Mouse (Mus musculus): ENCODE results near the gene Afap1l2. TPM values are rescaled to one million over a fixed set of nuclear protein-coding genes. Genes with fewer than 3 reads are reported as not detected.

The Afap1l2 gene
- polyA plus RNA-seq, 1 experiment from 2014 or later = 2.7 TPM

GRCm38 (mm10) chr19:57003460-57003810 is 4.6 kb downstream of the Afap1l2 start:
- H3K4me3 ChIP-seq = no peak overlapping the region
- whole genome bisulfite sequencing = 45% methylated on average over 7 of the region's 7 CpGs

GRCm38 (mm10) chr19:57002741-57003459 is 5.1 kb downstream of the Afap1l2 start:
- Histone ChIP-seq H3K4me3 (no peak overlapping the region), H3K9me3 (replicated peaks) (no peaks in the 10 kb centered on the region), H3K27ac (no peak overlapping the region), H3K4me2 (peak overlapping the region; percentile 10; the same call in 1 of the 2 replicates), H3K27me3 (peaks cover 19% of the 10 kb centered on the region), H3K9ac (no peak overlapping the region), H3K4me1 (peaks cover 26% of the 10 kb centered on the region), H3K36me3 (ENCODE audit: poor library complexity, severe bottlenecking) (no peaks in the 10 kb centered on the region)
- 75% methylated on average over 12 of the region's 12 CpGs for WGBS
- ATAC-seq = no peak

More at GRCm38 (mm10) chr19:57003460-57003810, 4.6 kb downstream of the Afap1l2 start:
- Histone ChIP-seq H3K4me2 (peak overlapping the region; percentile 10; the same call in 1 of the 2 replicates), H3K4me1 (peaks cover 29% of the 10 kb centered on the region), H3K27ac (no peak overlapping the region), H3K27me3 (peaks cover 24% of the 10 kb centered on the region), H3K9ac (no peak overlapping the region), H3K9me3 (replicated peaks) (no peaks in the 10 kb centered on the region), H3K36me3 (ENCODE audit: poor library complexity, severe bottlenecking) (no peaks in the 10 kb centered on the region)
- ATAC-seq = no peak

GRCm38 (mm10) chr19:57001926-57002325 is 6.1 kb downstream of the Afap1l2 start:
- 91% methylated on average over 4 of the region's 4 CpGs for WGBS
- no peaks in the 10 kb centered on the region for H3K9me3 ChIP-seq (replicated peaks)
- H3K36me3 ChIP-seq (ENCODE audit: poor library complexity, severe bottlenecking) = no peaks in the 10 kb centered on the region
- no peak overlapping the region for H3K27ac ChIP-seq
- peaks cover 9% of the 10 kb centered on the region for H3K27me3 ChIP-seq
- H3K9ac ChIP-seq = no peak overlapping the region
- ATAC-seq = no peak
- H3K4me3 ChIP-seq = no peak overlapping the region
- H3K4me2 ChIP-seq = no peak overlapping the region
- H3K4me1 ChIP-seq = peaks cover 29% of the 10 kb centered on the region

DNA sequence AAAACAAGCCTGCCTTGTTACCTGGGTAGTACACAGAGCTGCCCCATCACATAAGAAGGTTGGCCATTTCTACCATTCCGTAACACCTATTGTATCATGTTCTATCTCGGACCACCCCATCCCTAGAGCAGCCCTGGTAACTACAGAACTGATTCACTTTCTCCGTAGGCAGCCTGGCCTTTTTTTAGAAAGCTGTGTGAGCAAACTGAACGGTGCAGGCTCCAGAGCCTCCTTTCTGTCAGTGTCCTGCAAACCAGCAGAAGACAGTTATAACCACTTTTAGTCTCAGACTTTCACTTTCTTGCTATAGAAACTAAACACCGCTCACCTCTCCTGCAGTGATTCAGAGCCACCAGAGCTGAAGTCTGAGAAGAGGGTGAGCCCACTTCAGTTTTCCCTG is 7.4 kb downstream of the Afap1l2 start:
- H3K4me3 ChIP-seq = no peak overlapping the region
- H3K27ac ChIP-seq = no peak overlapping the region
- H3K9ac ChIP-seq = no peak overlapping the region
- H3K4me1 ChIP-seq = peaks cover 32% of the 10 kb centered on the region
- no peaks in the 10 kb centered on the region for H3K9me3 ChIP-seq (replicated peaks)
- no peak overlapping the region for H3K4me2 ChIP-seq
- 87% methylated on average over 5 of the region's 5 CpGs for WGBS
- H3K36me3 ChIP-seq (ENCODE audit: poor library complexity, severe bottlenecking) = no peaks in the 10 kb centered on the region
- ATAC-seq = no peak
- no peaks in the 10 kb centered on the region for H3K27me3 ChIP-seq

DNA sequence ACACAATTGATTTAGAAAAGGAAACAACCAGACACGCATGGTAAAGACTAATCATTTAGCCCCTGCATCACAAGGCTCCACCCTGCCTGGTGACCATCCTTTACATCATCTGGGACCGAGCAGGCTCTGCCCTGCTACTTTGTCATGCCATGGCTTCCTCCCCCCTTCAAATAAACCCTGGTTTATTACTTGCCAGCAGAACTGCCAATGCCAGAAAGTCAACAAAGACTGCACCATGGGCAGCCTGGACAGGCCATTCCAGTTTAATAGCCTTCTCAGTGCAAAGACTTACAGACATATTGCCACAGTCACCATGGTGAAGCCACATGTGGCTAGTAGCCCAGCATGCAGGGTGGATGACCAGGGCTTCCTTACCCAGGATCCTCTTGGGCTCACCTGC is 8.2 kb downstream of the Afap1l2 start:
- Histone ChIP-seq H3K4me3 (no peak overlapping the region), H3K4me1 (peaks cover 32% of the 10 kb centered on the region), H3K4me2 (no peak overlapping the region), H3K36me3 (ENCODE audit: poor library complexity, severe bottlenecking) (no peaks in the 10 kb centered on the region), H3K9me3 (replicated peaks) (no peaks in the 10 kb centered on the region), H3K27ac (no peak overlapping the region), H3K27me3 (no peaks in the 10 kb centered on the region), H3K9ac (no peak overlapping the region)
- no peak for ATAC-seq
- WGBS = 85% methylated on average over 2 of the region's 2 CpGs

GRCm38 (mm10) chr19:56998910-56999309 is 9.1 kb downstream of the Afap1l2 start:
- Histone ChIP-seq H3K4me2 (no peak overlapping the region), H3K27me3 (no peaks in the 10 kb centered on the region), H3K36me3 (ENCODE audit: poor library complexity, severe bottlenecking) (no peaks in the 10 kb centered on the region), H3K9ac (no peak overlapping the region), H3K4me3 (no peak overlapping the region), H3K9me3 (replicated peaks) (no peaks in the 10 kb centered on the region), H3K27ac (no peak overlapping the region), H3K4me1 (peaks cover 32% of the 10 kb centered on the region)
- WGBS = 55% methylated on average over 2 of the region's 2 CpGs
- no peak for ATAC-seq

DNA sequence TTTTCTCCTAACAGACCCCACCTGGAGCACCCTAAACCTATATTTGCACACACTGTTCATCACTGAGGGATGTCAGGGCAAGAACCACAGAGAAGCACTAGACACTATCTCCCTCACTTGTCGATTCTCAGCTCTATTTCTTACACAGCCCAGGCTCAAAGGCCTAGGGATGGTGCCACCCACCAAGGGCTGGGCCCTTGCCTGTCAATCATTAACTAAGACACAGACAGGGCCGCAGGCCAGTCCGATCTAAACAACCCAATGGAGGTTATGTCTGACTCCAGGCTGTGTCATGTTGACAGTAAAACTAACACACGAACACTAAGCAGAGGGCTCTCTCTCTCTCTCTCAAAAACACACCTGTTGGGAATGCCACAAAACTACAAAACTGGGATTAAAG is 9.7 kb downstream of the Afap1l2 start:
- Histone ChIP-seq H3K9me3 (replicated peaks) (no peaks in the 10 kb centered on the region), H3K9ac (no peak overlapping the region), H3K27me3 (no peaks in the 10 kb centered on the region), H3K4me2 (no peak overlapping the region), H3K4me3 (no peak overlapping the region), H3K36me3 (ENCODE audit: poor library complexity, severe bottlenecking) (no peaks in the 10 kb centered on the region), H3K4me1 (peaks cover 28% of the 10 kb centered on the region), H3K27ac (no peak overlapping the region)
- WGBS = 82% methylated on average over 4 of the region's 4 CpGs
- ATAC-seq = no peak

- no peak overlapping the region; the same call in 1 of the 2 replicates for H3K9ac ChIP-seq
Measured at GRCm38 (mm10) chr19:56997164-56997599, 10.8 kb downstream of the Afap1l2 start.

GRCm38 (mm10) chr19:56995441-56995840 is 12.6 kb downstream of the Afap1l2 start:
- Histone ChIP-seq H3K27me3 (no peaks in the 10 kb centered on the region), H3K27ac (no peak overlapping the region), H3K4me2 (no peak overlapping the region), H3K4me1 (peaks cover 33% of the 10 kb centered on the region), H3K4me3 (no peak overlapping the region), H3K36me3 (ENCODE audit: poor library complexity, severe bottlenecking) (no peaks in the 10 kb centered on the region), H3K9ac (no peak overlapping the region), H3K9me3 (replicated peaks) (no peaks in the 10 kb centered on the region)
- WGBS = 82% methylated on average over 4 of the region's 4 CpGs
- ATAC-seq = no peak

More at GRCm38 (mm10) chr19:56997164-56997599, 10.8 kb downstream of the Afap1l2 start:
- H3K4me1 ChIP-seq = peaks cover 24% of the 10 kb centered on the region
- H3K4me2 ChIP-seq = peak overlapping the region; percentile 34
- 6% methylated on average over 10 of the region's 10 CpGs for WGBS
- no peaks in the 10 kb centered on the region for H3K9me3 ChIP-seq (replicated peaks)
- no peaks in the 10 kb centered on the region for H3K36me3 ChIP-seq (ENCODE audit: poor library complexity, severe bottlenecking)
- H3K27me3 ChIP-seq = no peaks in the 10 kb centered on the region
- peak; percentile 69 for ATAC-seq
- no peak overlapping the region for H3K4me3 ChIP-seq
- H3K27ac ChIP-seq = no peak overlapping the region

GRCm38 (mm10) chr19:56994653-56995052 is 13.4 kb downstream of the Afap1l2 start:
- H3K9ac ChIP-seq = no peak overlapping the region
- ATAC-seq = no peak
- 73% methylated on average over 4 of the region's 4 CpGs for WGBS
- H3K9me3 ChIP-seq (replicated peaks) = no peaks in the 10 kb centered on the region
- no peak overlapping the region for H3K27ac ChIP-seq
- no peaks in the 10 kb centered on the region for H3K27me3 ChIP-seq
- no peaks in the 10 kb centered on the region for H3K36me3 ChIP-seq (ENCODE audit: poor library complexity, severe bottlenecking)
- no peak overlapping the region for H3K4me3 ChIP-seq
- peaks cover 40% of the 10 kb centered on the region for H3K4me1 ChIP-seq
- no peak overlapping the region for H3K4me2 ChIP-seq

- Histone ChIP-seq H3K36me3 (ENCODE audit: poor library complexity, severe bottlenecking) (no peaks in the 10 kb centered on the region), H3K9me3 (replicated peaks) (no peaks in the 10 kb centered on the region), H3K27me3 (no peaks in the 10 kb centered on the region), H3K9ac (no peak overlapping the region), H3K4me2 (no peak overlapping the region), H3K27ac (no peak overlapping the region), H3K4me1 (peaks cover 41% of the 10 kb centered on the region), H3K4me3 (no peak overlapping the region)
- no peak for ATAC-seq
- 83% methylated on average over 4 of the region's 4 CpGs for WGBS
Measured at GRCm38 (mm10) chr19:56993763-56994162, 14.3 kb downstream of the Afap1l2 start.

GRCm38 (mm10) chr19:56992978-56993545 is 15.0 kb downstream of the Afap1l2 start:
- no peaks in the 10 kb centered on the region for H3K9me3 ChIP-seq (replicated peaks)
- H3K36me3 ChIP-seq (ENCODE audit: poor library complexity, severe bottlenecking) = no peaks in the 10 kb centered on the region
- no peaks in the 10 kb centered on the region for H3K27me3 ChIP-seq
- no peak overlapping the region for H3K9ac ChIP-seq
- no peak for ATAC-seq
- H3K4me2 ChIP-seq = no peak overlapping the region
- no peak overlapping the region for H3K27ac ChIP-seq
- 80% methylated on average over 8 of the region's 8 CpGs for WGBS
- H3K4me1 ChIP-seq = peaks cover 37% of the 10 kb centered on the region
- H3K4me3 ChIP-seq = no peak overlapping the region
